Mouse (Mus musculus) layer of hippocampus, adult 2 months (tissue): ENCODE data around the gene Tfcp2. TPM values are rescaled to one million over a fixed set of nuclear protein-coding genes. Genes with fewer than 3 reads are reported as not detected.
A peak's percentile ranks its signal among the peaks of the same experiment; 100 is the strongest.
"Not testable (repeated sequence)": the region's sequence is repeated elsewhere in the genome, so short reads cannot be mapped to it uniquely, and the experiment has no call there.

Experiments
- DNase-seq, 2 experiments: peaks; one replicate each; pipeline ENCODE4 v3.0.0; 2022; ENCODE audit warnings: low spot score in 2 of 2
- H3K27ac ChIP-seq: fragments of 200-600 bp; 2 replicates; pipeline ENCODE4 v1.8.1; 2022
- H3K4me3 ChIP-seq: fragments of 200-600 bp; 2 replicates; pipeline ENCODE4 v1.8.1; 2022; ENCODE audit warnings: mild to moderate bottlenecking
- CTCF ChIP-seq: fragments of 200-600 bp; conservative IDR thresholded peaks from 2 replicates; pipeline ENCODE4 v1.8.1; 2022; ENCODE audit warnings: antibody characterized with exemption, mild to moderate bottlenecking, moderate library complexity
- total RNA-seq, 2 experiments: library from RNA; stranded (reverse); gene quantifications; 2 replicates each; pipeline ENCODE4 v1.2.3; 2021

Tfcp2 gene
- total RNA-seq, 2 experiments from 2014 or later, result 29.3 to 31.0 TPM

DNA sequence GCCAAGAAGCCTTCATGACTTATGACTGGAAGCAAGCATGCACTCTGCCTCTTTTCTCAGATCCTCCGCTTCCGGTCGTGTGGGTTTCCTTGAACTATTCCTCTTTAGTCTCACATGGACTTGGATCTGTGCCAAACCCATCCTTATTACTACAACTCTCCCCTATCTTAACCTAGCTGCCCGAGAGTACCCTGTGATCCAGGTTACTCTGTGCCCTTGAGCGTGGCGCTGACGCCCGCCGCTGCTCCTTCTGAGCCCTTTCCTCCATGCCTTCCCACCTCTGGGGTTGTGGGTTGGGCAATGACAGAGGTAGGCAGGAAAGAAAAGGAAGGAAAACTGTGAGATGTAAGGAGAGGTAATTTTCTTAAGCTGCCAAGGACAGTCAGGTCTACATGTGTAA is 59.8 kb downstream of the Tfcp2 start:
- H3K27ac ChIP-seq, result no peak overlapping the region
- no peak overlapping the region for H3K4me3 ChIP-seq
- DNase-seq, result no peak
- no peak for TF ChIP-seq CTCF

DNA sequence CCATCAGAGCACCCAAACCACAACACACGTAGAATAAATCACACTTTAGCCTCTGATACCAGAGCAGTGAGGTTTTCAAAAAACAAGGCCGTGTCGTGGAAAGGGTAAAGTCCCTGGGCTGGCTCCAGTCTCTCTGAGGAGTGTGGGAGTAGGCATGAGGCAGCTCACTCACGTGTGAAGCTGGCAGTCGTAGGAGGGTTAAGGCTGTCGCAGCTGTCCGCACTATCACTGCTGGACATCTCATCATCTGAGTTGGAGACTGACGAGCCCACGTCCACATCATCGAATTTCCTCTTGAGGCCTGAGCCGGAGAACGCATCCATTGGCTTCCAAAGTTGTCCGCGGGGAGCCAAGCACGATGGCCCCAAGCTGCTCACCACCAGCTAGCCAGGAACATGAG is 62.5 kb downstream of the Tfcp2 start:
- DNase-seq, result no peak
- H3K4me3 ChIP-seq, result no peak overlapping the region; the same call in 1 of the 2 replicates
- H3K27ac ChIP-seq, result peak overlapping the region; percentile 19
- no peak for TF ChIP-seq CTCF

DNA sequence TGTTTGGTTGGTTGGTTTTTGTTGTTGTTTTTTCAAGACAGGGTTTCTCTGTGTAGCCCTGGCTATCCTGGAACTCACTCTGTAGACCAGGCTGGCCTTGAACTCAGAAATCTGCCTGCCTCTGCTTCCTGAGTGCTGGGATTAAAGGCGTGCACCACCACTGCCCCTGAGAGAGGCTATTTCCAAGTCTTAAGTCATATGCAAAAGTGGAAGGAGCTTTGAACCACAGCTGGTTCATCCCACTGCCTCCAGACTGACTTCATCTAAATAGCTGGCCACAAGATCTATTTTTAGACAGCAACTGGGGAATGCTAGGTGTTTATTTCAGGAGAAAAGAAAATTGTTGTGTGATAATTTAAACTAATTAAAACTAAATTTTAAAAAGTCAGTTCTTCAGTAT is 63.5 kb downstream of the Tfcp2 start:
- DNase-seq, H3K4me3 ChIP-seq: not testable (repeated sequence)
- H3K27ac ChIP-seq, result peak overlapping the region; percentile 19; the same call in 1 of the 2 replicates

GRCm38 (mm10) chr15:100487050-100487449 is 64.8 kb downstream of the Tfcp2 start:
- H3K4me3 ChIP-seq, result no peak overlapping the region
- TF ChIP-seq CTCF, result no peak
- no peak overlapping the region for H3K27ac ChIP-seq
- DNase-seq, result no peak

DNA sequence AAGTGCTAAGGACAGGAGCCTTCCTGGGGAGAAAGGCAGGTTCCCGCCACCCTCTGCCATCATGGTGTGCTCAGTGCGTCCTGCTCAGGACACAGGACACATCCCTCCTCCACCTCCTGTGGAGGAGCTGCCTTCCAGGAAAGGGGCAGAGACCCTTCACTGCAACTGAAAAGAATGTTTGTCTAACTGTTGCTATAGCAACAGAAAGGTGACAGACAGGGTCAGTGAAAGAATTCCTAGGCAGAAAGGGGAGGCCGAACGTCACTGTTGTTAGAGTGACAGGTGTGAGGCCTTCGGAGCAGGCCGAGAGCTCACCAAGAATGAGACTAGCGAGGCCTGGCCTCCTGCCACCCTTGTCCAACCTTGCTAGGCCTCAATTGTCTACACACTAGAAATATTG is 65.4 kb downstream of the Tfcp2 start:
- no peak for TF ChIP-seq CTCF
- H3K27ac ChIP-seq, result no peak overlapping the region
- DNase-seq, result no peak
- H3K4me3 ChIP-seq, result no peak overlapping the region

DNA sequence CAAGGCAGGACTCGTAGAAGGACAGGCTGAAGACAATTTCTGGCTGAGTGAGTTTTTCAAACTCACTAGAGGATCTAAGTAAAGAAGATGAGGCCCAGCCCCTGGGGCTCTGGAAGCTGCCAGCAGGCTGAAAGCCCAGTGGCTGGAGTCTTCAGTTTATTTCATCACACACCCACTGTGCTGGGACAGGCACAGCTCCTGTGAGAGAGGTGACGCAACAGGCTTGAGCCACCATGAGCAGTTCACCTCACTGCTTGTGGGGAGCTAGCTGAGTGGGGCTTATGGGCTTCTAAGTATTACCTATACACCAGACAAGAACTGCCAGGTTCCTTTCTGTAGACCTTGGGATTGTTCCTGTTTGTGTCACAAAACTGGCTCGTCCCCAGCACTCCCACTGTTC is 66.2 kb downstream of the Tfcp2 start:
- DNase-seq, result no peak
- H3K4me3 ChIP-seq, result no peak overlapping the region
- no peak overlapping the region for H3K27ac ChIP-seq
- TF ChIP-seq CTCF, result no peak

DNA sequence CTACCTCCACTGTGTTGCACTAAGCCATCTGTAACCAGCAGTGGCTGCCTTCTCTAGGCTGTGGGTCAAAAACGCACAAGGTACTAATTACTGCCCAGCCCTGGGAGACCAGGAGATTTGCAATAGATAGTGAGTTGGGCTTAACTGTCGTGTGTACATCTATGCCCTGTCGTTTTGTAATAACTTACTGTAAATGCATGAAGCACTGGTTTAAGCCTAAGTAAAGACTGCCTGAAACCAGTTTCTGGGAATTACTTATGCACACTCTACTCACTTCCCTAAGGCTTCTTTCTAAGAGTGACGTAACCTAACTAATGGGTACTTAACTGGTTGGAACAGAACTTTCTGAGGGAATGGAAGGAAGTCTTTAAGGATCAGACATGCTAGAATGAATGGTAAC is 72.9 kb downstream of the Tfcp2 start:
- DNase-seq, result no peak
- H3K4me3 ChIP-seq, result no peak overlapping the region
- H3K27ac ChIP-seq, result no peak overlapping the region
- no peak for TF ChIP-seq CTCF

- DNase-seq, result no peak
- H3K27ac ChIP-seq, result peak overlapping the region; percentile 28; the same call in 1 of the 2 replicates
- TF ChIP-seq CTCF, result no peak
- no peak overlapping the region for H3K4me3 ChIP-seq
Measured at GRCm38 (mm10) chr15:100478351-100478750, 73.5 kb downstream of the Tfcp2 start.

GRCm38 (mm10) chr15:100473926-100474503 is 77.8 kb downstream of the Tfcp2 start:
- Histone ChIP-seq H3K4me3 (no peak overlapping the region), H3K27ac (no peak overlapping the region)
- DNase-seq, result no peak
- TF ChIP-seq CTCF, result no peak

- no peak overlapping the region for H3K27ac ChIP-seq
- TF ChIP-seq CTCF, result no peak
Measured at GRCm38 (mm10) chr15:100470037-100470436, 81.8 kb downstream of the Tfcp2 start.

DNA sequence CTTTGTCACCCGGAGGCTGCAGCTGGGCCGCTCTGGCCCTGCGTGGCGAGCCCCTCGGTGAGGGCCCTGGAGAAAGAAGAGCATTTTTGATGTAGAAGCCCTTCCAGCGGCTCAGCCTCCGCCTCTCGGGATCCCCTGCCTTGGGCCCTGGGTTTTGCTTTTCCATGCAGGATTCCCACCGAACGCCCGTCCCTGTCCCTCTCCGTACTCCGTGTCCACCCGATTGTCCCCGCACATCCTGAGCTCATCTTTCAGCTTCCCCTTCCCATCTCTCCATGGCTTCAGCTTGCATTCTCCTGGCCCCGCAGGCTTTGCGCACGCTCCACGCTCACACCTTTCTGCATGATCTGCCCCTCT is 82.6 kb downstream of the Tfcp2 start:
- peak overlapping the region; percentile 88 for H3K4me3 ChIP-seq
- H3K27ac ChIP-seq, result peak overlapping the region; percentile 98
- no peak for TF ChIP-seq CTCF
- DNase-seq, result no peak

More at GRCm38 (mm10) chr15:100470037-100470436, 81.8 kb downstream of the Tfcp2 start:
- H3K4me3 ChIP-seq, result peak overlapping the region; percentile 88
- DNase-seq, result no peak

- peak; percentile 94 for TF ChIP-seq CTCF
- Histone ChIP-seq H3K4me3 (peak within 1 kb of the TSS; percentile 88), H3K27ac (peak within 1 kb of the TSS; percentile 98)
- peak; percentile 90 to 93 for DNase-seq
Measured at GRCm38 (mm10) chr15:100468295-100469188, 83.3 kb downstream of the Tfcp2 start, which contains the start of gene Letmd1. Gene Letmd1, plus strand, starts transcription at chr15:100469023.

- peak overlapping the region; percentile 88 for H3K4me3 ChIP-seq
- no peak for TF ChIP-seq CTCF
- 0 out of 2 replicates have a peak overlapping the region, but pooled peaks have one; percentile 5 for H3K27ac ChIP-seq
- no peak for DNase-seq
Measured at GRCm38 (mm10) chr15:100467738-100468137, 84.1 kb downstream of the Tfcp2 start.
